Mouse (Mus musculus): ENCODE data around the gene Scrn2.

The Scrn2 gene

GRCm38 (mm10) chr11:97007093-97007794, 22.5 kb upstream of the Scrn2 start:
- H3K36me3 ChIP-seq (ENCODE audit: insufficient read depth, low read length), result no peaks in the 10 kb centered on the region
- peaks cover 17% of the 10 kb centered on the region for H3K4me1 ChIP-seq (replicated peaks; ENCODE audit: low read depth, low read length)
- no peak overlapping the region for H3K4me3 ChIP-seq (replicated peaks; ENCODE audit: low read length)
- H3K9me3 ChIP-seq (ENCODE audit: low read length), result no peaks in the 10 kb centered on the region
- no peak for TF ChIP-seq POU5F1 (IDR thresholded peaks at IDR 0.05; ENCODE audit: borderline replicate concordance, low read length)
- no peak for TF ChIP-seq NANOG (IDR thresholded peaks at IDR 0.05; ENCODE audit: borderline replicate concordance, low read length)
- TF ChIP-seq CTCF (conservative IDR thresholded peaks at IDR 0.05; ENCODE audit: low read length), result no peak
- peaks cover 93% of the 10 kb centered on the region for H3K27me3 ChIP-seq (ENCODE audit: insufficient read depth, low read length)

- H3K36me3 ChIP-seq (ENCODE audit: insufficient read depth, low read length), result no peaks in the 10 kb centered on the region
- H3K4me1 ChIP-seq (replicated peaks; ENCODE audit: low read depth, low read length), result peaks cover 5% of the 10 kb centered on the region; the same call in 1 of the 2 replicates
- TF ChIP-seq POU5F1 (IDR thresholded peaks at IDR 0.05; ENCODE audit: borderline replicate concordance, low read length), result no peak
- no peak for TF ChIP-seq NANOG (IDR thresholded peaks at IDR 0.05; ENCODE audit: borderline replicate concordance, low read length)
- TF ChIP-seq CTCF (conservative IDR thresholded peaks at IDR 0.05; ENCODE audit: low read length), result no peak
- no peak overlapping the region for H3K4me3 ChIP-seq (replicated peaks; ENCODE audit: low read length)
- no peaks in the 10 kb centered on the region for H3K9me3 ChIP-seq (ENCODE audit: low read length)
- H3K27me3 ChIP-seq (ENCODE audit: insufficient read depth, low read length), result peaks cover 90% of the 10 kb centered on the region
These were observed 20.4 kb upstream of the Scrn2 start for GRCm38 (mm10) chr11:97009198-97009790.

- Histone ChIP-seq H3K27me3 (ENCODE audit: insufficient read depth, low read length) (peaks cover 95% of the 10 kb centered on the region), H3K4me1 (replicated peaks; ENCODE audit: low read depth, low read length) (peaks cover 11% of the 10 kb centered on the region), H3K4me3 (replicated peaks; ENCODE audit: low read length) (no peak within 1 kb of the TSS), H3K36me3 (ENCODE audit: insufficient read depth, low read length) (no peaks in the 10 kb centered on the region), H3K9me3 (ENCODE audit: low read length) (no peaks in the 10 kb centered on the region)
- TF ChIP-seq CTCF (conservative IDR thresholded peaks at IDR 0.05; ENCODE audit: low read length) (no peak), POU5F1 (IDR thresholded peaks at IDR 0.05; ENCODE audit: borderline replicate concordance, low read length) (no peak), NANOG (IDR thresholded peaks at IDR 0.05; ENCODE audit: borderline replicate concordance, low read length) (no peak)
These were observed 16.5 kb upstream of the Scrn2 start, which contains the start of gene Sp6 for GRCm38 (mm10) chr11:97013121-97013670. Gene Sp6 (plus strand): TSS chr11:97013394.

- peaks cover 42% of the 10 kb centered on the region for H3K4me1 ChIP-seq (replicated peaks; ENCODE audit: low read depth, low read length)
- TF ChIP-seq NANOG (IDR thresholded peaks at IDR 0.05; ENCODE audit: borderline replicate concordance, low read length) (no peak), CTCF (conservative IDR thresholded peaks at IDR 0.05; ENCODE audit: low read length) (no peak), POU5F1 (IDR thresholded peaks at IDR 0.05; ENCODE audit: borderline replicate concordance, low read length) (no peak)
- no peaks in the 10 kb centered on the region for H3K36me3 ChIP-seq (ENCODE audit: insufficient read depth, low read length)
- peaks cover 88% of the 10 kb centered on the region for H3K27me3 ChIP-seq (ENCODE audit: insufficient read depth, low read length)
- H3K9me3 ChIP-seq (ENCODE audit: low read length), result no peaks in the 10 kb centered on the region
- peak overlapping the region; percentile 82 for H3K4me3 ChIP-seq (replicated peaks; ENCODE audit: low read length)
These were observed 11.8 kb upstream of the Scrn2 start for GRCm38 (mm10) chr11:97017696-97018582.

GRCm38 (mm10) chr11:97018583-97019344, 11.0 kb upstream of the Scrn2 start:
- Histone ChIP-seq H3K4me3 (replicated peaks; ENCODE audit: low read length) (peak overlapping the region; percentile 82), H3K27me3 (ENCODE audit: insufficient read depth, low read length) (peaks cover 90% of the 10 kb centered on the region), H3K36me3 (ENCODE audit: insufficient read depth, low read length) (peaks cover 3% of the 10 kb centered on the region; the same call in 1 of the 2 replicates), H3K9me3 (ENCODE audit: low read length) (no peaks in the 10 kb centered on the region), H3K4me1 (replicated peaks; ENCODE audit: low read depth, low read length) (peaks cover 48% of the 10 kb centered on the region)
- TF ChIP-seq CTCF (conservative IDR thresholded peaks at IDR 0.05; ENCODE audit: low read length) (no peak), POU5F1 (IDR thresholded peaks at IDR 0.05; ENCODE audit: borderline replicate concordance, low read length) (no peak)

- Histone ChIP-seq H3K9me3 (ENCODE audit: low read length) (no peaks in the 10 kb centered on the region), H3K4me3 (replicated peaks; ENCODE audit: low read length) (peak overlapping the region; percentile 82), H3K36me3 (ENCODE audit: insufficient read depth, low read length) (peaks cover 9% of the 10 kb centered on the region), H3K4me1 (replicated peaks; ENCODE audit: low read depth, low read length) (peaks cover 53% of the 10 kb centered on the region), H3K27me3 (ENCODE audit: insufficient read depth, low read length) (peaks cover 91% of the 10 kb centered on the region)
- TF ChIP-seq POU5F1 (IDR thresholded peaks at IDR 0.05; ENCODE audit: borderline replicate concordance, low read length) (no peak), CTCF (conservative IDR thresholded peaks at IDR 0.05; ENCODE audit: low read length) (no peak), NANOG (IDR thresholded peaks at IDR 0.05; ENCODE audit: borderline replicate concordance, low read length) (no peak)
These were observed 10.4 kb upstream of the Scrn2 start for GRCm38 (mm10) chr11:97019345-97019708.

GRCm38 (mm10) chr11:97021121-97021765, 8.5 kb upstream of the Scrn2 start:
- TF ChIP-seq POU5F1 (IDR thresholded peaks at IDR 0.05; ENCODE audit: borderline replicate concordance, low read length) (no peak), CTCF (conservative IDR thresholded peaks at IDR 0.05; ENCODE audit: low read length) (no peak), NANOG (IDR thresholded peaks at IDR 0.05; ENCODE audit: borderline replicate concordance, low read length) (no peak)
- Histone ChIP-seq H3K4me3 (replicated peaks; ENCODE audit: low read length) (peak overlapping the region; percentile 88), H3K27me3 (ENCODE audit: insufficient read depth, low read length) (peaks cover 74% of the 10 kb centered on the region), H3K9me3 (ENCODE audit: low read length) (no peaks in the 10 kb centered on the region), H3K4me1 (replicated peaks; ENCODE audit: low read depth, low read length) (peaks cover 68% of the 10 kb centered on the region), H3K36me3 (ENCODE audit: insufficient read depth, low read length) (peaks cover 17% of the 10 kb centered on the region)
